Mouse (Mus musculus) frontal cortex, postnatal 14 days (tissue): ENCODE data around the gene Pcdh18.
A peak's percentile ranks its signal among the peaks of the same experiment; 100 is the strongest.

ENCODE experiments used
- DNase-seq, 2 experiments: peaks; one replicate each; pipeline ENCODE4 v3.0.0; 2022; ENCODE audit warnings: low spot score in 2 of 2

The Pcdh18 gene

GRCm38 (mm10) chr3:49756870-49757625 is at the start of gene Pcdh18:
Gene Pcdh18, minus strand, starts transcription at chr3:49757325.
- DNase-seq: peak; percentile 42 to 56

DNA sequence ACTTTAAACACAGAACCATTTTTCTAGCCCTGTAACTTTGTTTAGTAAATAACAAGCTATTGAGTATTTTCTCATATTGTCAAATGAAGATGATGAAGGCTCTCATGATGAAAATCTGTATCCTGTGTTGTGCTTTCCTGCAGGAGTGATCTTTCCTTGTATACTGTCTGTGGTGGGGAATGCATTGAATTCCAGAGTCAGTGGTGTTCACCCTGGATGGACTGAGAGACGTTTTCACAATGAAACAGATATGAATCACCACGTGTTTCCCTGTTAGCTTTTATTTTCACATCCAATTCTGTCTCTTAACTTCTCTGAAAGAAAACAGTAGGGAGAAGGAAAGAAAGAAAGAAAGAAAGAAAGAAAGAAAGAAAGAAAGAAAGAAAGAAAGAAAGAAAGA is 49.7 kb upstream of the Pcdh18 start:
- DNase-seq: no peak

DNA sequence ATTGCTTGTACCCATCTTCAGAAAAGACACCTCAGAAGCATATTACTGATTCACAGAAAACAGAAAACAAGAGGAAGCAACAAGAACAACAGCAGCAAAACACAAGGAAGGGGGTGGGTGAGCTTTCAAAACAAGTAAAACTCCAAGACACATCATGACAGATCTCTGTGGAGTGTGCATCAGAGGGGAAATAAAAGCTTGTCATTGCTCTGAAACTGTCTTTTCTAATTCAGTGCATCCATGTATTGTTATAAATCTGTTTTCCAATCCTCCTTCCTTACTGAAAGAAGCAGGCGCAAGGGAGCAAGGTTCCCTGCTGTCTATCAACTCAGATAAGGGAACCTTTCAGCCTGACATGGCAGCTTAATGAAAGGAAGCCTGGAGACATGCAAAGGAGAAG is 48.4 kb upstream of the Pcdh18 start:
- no peak for DNase-seq

- DNase-seq: no peak
Measured at GRCm38 (mm10) chr3:49788296-49788695, 31.2 kb upstream of the Pcdh18 start.

DNA sequence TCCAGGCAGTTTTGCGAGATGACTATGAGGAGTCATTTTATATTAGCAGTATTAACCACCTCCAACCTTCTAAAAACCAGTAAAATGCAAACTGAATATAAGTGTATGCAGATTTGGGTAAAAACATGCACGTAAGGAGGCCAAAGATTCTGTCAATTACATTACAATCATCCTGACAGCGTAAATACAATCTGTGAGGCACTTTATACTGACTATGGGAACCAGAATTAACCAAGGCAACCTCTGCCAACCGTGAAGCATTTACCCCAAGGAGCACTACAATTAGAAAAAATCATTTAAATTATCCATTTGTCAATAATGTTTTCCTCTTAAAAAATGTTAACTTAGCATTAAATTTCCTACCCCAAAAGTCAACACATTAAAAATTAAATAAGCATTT is 30.6 kb upstream of the Pcdh18 start:
- no peak for DNase-seq

- no peak for DNase-seq
Measured at GRCm38 (mm10) chr3:49768992-49769738, 12.0 kb upstream of the Pcdh18 start.

DNA sequence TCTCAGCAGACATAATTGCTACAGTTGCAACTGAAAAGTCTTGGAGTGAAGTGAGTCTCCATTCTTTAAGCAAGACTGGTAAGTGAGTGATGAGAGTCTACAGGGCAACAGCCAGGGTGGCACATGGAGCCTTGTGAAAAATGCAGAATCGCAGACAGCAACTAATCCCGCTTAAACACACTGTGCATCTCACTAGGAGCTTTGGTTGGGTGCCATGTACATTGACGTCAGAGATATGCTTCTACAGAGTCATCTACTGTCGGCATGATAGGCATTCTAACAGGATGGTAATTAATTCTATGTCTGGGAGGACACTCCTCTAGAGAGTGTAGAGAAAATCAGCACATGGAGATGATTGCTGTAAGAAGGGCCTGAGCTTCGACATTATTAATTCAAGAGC is 5.6 kb upstream of the Pcdh18 start:
- DNase-seq: no peak

DNA sequence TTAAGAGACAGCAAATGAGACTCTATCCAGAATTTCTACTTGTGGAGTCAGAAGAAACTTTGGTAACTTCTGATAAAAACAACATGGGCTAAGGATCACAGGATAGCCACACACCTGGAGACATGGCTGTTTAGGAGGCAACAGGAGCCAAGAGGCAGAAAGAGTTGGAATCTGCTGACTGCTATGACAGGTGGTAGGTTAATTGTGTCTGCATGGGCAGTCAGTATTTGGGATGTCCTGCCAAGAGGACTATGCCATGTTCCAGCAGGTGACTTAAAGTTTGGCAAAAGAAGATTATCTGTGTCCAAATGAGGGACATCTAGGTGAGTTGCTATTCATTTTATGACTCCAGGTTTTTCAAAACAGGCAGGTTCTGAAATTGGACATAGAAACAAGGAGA is 4.8 kb upstream of the Pcdh18 start:
- DNase-seq: no peak

GRCm38 (mm10) chr3:49757626-49758019 is 498 bp upstream of the Pcdh18 start:
- DNase-seq: no peak

DNA sequence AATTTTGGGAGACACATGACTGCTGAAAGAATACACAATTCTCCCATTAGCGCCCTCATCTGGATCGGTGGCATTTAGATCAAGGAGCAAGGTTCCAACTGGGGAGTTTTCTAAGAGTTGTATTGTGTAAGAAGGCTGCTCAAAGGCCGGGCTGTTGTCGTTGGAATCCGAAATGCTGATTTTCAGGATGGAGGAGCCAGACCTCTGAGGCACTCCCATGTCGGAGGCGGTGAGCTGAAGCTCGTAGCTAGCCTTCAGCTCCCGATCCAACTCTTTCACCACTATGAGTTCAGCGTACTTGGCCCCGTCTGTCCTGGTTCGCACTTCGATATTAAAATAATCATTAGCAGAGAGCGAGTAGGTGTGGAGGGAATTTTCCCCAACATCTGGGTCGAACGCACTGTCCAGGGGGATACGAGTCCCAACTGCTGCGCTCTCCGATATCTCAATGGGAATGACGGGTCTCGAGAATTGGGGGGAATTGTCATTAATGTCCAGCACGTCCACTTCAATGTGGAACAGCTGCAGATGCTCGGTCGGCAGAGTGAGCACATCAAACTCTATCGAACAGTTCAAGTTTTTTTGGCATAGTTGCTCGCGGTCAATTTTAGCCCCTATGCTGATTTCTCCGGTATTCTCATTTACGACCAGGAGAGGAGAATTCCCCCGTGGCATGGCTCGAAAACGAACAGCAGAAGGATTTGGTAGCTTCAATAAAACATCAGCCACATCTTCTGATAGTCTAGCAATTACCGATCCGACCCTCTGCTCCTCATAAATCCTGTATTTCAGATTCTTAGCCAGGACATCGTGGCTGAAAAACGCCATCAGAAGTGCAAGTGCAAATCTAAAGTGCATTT is 909 bp downstream of the Pcdh18 start:
- DNase-seq: peak in 1 of 2 experiments; percentile 33

- DNase-seq: no peak
Measured at GRCm38 (mm10) chr3:49752766-49753165, 4.4 kb downstream of the Pcdh18 start.

GRCm38 (mm10) chr3:49749491-49750284 is 7.4 kb downstream of the Pcdh18 start:
- DNase-seq: no peak

DNA sequence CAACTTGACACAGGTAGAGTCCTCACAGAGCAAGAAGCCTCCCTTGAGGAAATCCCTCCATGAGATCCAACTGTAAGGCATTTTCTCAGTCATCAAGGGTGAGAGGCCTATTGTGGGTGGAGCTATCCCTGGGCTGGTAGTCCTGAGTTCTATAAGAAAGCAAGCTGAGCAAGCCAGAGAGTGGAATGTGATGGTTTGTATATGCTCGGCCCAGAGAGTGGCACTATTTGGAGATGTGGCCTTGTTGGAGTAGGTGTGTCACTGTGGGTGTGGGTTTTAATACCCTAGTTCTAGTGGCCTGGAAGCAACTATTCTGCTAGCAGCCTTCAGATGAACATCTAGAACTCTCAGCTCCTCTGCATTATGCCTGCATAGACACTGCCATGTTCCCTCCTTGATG is 9.1 kb downstream of the Pcdh18 start:
- no peak for DNase-seq

DNA sequence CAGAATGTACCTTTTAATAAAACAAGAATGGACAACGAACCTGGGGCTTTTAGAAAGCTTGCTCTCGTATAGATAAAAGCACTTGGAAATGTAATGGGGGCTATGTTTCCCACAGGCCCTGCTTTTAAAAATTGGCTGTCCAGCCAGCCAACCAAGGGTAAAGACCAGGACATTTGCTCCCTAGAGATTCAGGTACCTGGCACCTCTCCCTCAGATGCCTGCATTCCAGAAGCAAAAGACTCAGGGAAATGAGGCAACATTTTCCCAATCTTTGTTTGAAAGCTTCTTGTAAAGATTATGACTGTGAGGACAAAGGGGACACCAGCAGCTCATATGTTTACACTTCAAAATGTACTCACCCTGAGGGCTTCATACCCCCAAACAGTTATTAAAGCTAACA is 18.1 kb downstream of the Pcdh18 start:
- no peak for DNase-seq

GRCm38 (mm10) chr3:49738531-49738930 is 18.6 kb downstream of the Pcdh18 start:
- no peak for DNase-seq

GRCm38 (mm10) chr3:49706503-49706902 is 50.6 kb downstream of the Pcdh18 start:
- DNase-seq: no peak

GRCm38 (mm10) chr3:49699951-49700350 is 57.2 kb downstream of the Pcdh18 start:
- DNase-seq: no peak
